Mouse (Mus musculus): ENCODE results near the gene A930004D18Rik. TPM values are rescaled to one million over a fixed set of nuclear protein-coding genes. Genes with fewer than 3 reads are reported as not detected.

The A930004D18Rik gene
- polyA plus RNA-seq, 1 experiment: 0.31 TPM

- TF ChIP-seq CTCF (IDR thresholded peaks at IDR 0.05; ENCODE audit: low read depth, low read length): no peak
- no peak for TF ChIP-seq POLR2A (IDR thresholded peaks at IDR 0.05; ENCODE audit: insufficient read depth, low read length)
- no peak for TF ChIP-seq EP300 (IDR thresholded peaks at IDR 0.05; ENCODE audit: insufficient read depth, low read depth, low read length)
- Histone ChIP-seq H3K4me3 (ENCODE audit: low read depth, low read length) (no peak overlapping the region), H3K27ac (ENCODE audit: insufficient read depth, low read length) (no peak overlapping the region), H3K4me1 (ENCODE audit: control insufficient read depth, insufficient read depth, low read length) (no peaks in the 10 kb centered on the region), H3K9ac (ENCODE audit: low read depth, poor library complexity, severe bottlenecking) (no peak overlapping the region), H3K36me3 (ENCODE audit: control insufficient read depth, insufficient read depth, low read length, poor library complexity, severe bottlenecking) (no peaks in the 10 kb centered on the region), H3K27me3 (ENCODE audit: control insufficient read depth, insufficient read depth, low read length, poor library complexity, severe bottlenecking) (peaks cover 9% of the 10 kb centered on the region; the same call in 1 of the 2 replicates), H3K9me3 (replicated peaks; ENCODE audit: control insufficient read depth, insufficient read depth, low read length, poor library complexity, severe bottlenecking) (no peaks in the 10 kb centered on the region)
These were observed 16.5 kb upstream of the A930004D18Rik start for GRCm38 (mm10) chr2:18053951-18054530.

GRCm38 (mm10) chr2:18053243-18053950 lies 15.9 kb upstream of the A930004D18Rik start:
- Histone ChIP-seq H3K4me1 (ENCODE audit: control insufficient read depth, insufficient read depth, low read length) (no peaks in the 10 kb centered on the region), H3K27me3 (ENCODE audit: control insufficient read depth, insufficient read depth, low read length, poor library complexity, severe bottlenecking) (peaks cover 13% of the 10 kb centered on the region), H3K9ac (ENCODE audit: low read depth, poor library complexity, severe bottlenecking) (no peak overlapping the region), H3K9me3 (replicated peaks; ENCODE audit: control insufficient read depth, insufficient read depth, low read length, poor library complexity, severe bottlenecking) (no peaks in the 10 kb centered on the region), H3K4me3 (ENCODE audit: low read depth, low read length) (no peak overlapping the region), H3K36me3 (ENCODE audit: control insufficient read depth, insufficient read depth, low read length, poor library complexity, severe bottlenecking) (no peaks in the 10 kb centered on the region), H3K27ac (ENCODE audit: insufficient read depth, low read length) (no peak overlapping the region)
- TF ChIP-seq CTCF (IDR thresholded peaks at IDR 0.05; ENCODE audit: low read depth, low read length): no peak
- TF ChIP-seq EP300 (IDR thresholded peaks at IDR 0.05; ENCODE audit: insufficient read depth, low read depth, low read length): no peak
- no peak for TF ChIP-seq POLR2A (IDR thresholded peaks at IDR 0.05; ENCODE audit: insufficient read depth, low read length)

GRCm38 (mm10) chr2:18052581-18052980 lies 15.0 kb upstream of the A930004D18Rik start:
- Histone ChIP-seq H3K36me3 (ENCODE audit: control insufficient read depth, insufficient read depth, low read length, poor library complexity, severe bottlenecking) (no peaks in the 10 kb centered on the region), H3K27ac (ENCODE audit: insufficient read depth, low read length) (no peak overlapping the region), H3K9ac (ENCODE audit: low read depth, poor library complexity, severe bottlenecking) (no peak overlapping the region), H3K4me3 (ENCODE audit: low read depth, low read length) (no peak overlapping the region), H3K27me3 (ENCODE audit: control insufficient read depth, insufficient read depth, low read length, poor library complexity, severe bottlenecking) (peaks cover 16% of the 10 kb centered on the region), H3K4me1 (ENCODE audit: control insufficient read depth, insufficient read depth, low read length) (no peaks in the 10 kb centered on the region), H3K9me3 (replicated peaks; ENCODE audit: control insufficient read depth, insufficient read depth, low read length, poor library complexity, severe bottlenecking) (no peaks in the 10 kb centered on the region)
- TF ChIP-seq POLR2A (IDR thresholded peaks at IDR 0.05; ENCODE audit: insufficient read depth, low read length) (no peak), EP300 (IDR thresholded peaks at IDR 0.05; ENCODE audit: insufficient read depth, low read depth, low read length) (no peak), CTCF (IDR thresholded peaks at IDR 0.05; ENCODE audit: low read depth, low read length) (no peak)

GRCm38 (mm10) chr2:18051831-18052170 lies 14.3 kb upstream of the A930004D18Rik start:
- Histone ChIP-seq H3K9ac (ENCODE audit: low read depth, poor library complexity, severe bottlenecking) (no peak overlapping the region), H3K27me3 (ENCODE audit: control insufficient read depth, insufficient read depth, low read length, poor library complexity, severe bottlenecking) (peaks cover 16% of the 10 kb centered on the region), H3K27ac (ENCODE audit: insufficient read depth, low read length) (no peak overlapping the region), H3K4me3 (ENCODE audit: low read depth, low read length) (no peak overlapping the region), H3K4me1 (ENCODE audit: control insufficient read depth, insufficient read depth, low read length) (no peaks in the 10 kb centered on the region), H3K36me3 (ENCODE audit: control insufficient read depth, insufficient read depth, low read length, poor library complexity, severe bottlenecking) (no peaks in the 10 kb centered on the region), H3K9me3 (replicated peaks; ENCODE audit: control insufficient read depth, insufficient read depth, low read length, poor library complexity, severe bottlenecking) (no peaks in the 10 kb centered on the region)
- TF ChIP-seq POLR2A (IDR thresholded peaks at IDR 0.05; ENCODE audit: insufficient read depth, low read length): no peak
- no peak for TF ChIP-seq CTCF (IDR thresholded peaks at IDR 0.05; ENCODE audit: low read depth, low read length)
- no peak for TF ChIP-seq EP300 (IDR thresholded peaks at IDR 0.05; ENCODE audit: insufficient read depth, low read depth, low read length)

- Histone ChIP-seq H3K27ac (ENCODE audit: insufficient read depth, low read length) (no peak overlapping the region), H3K36me3 (ENCODE audit: control insufficient read depth, insufficient read depth, low read length, poor library complexity, severe bottlenecking) (no peaks in the 10 kb centered on the region), H3K9ac (ENCODE audit: low read depth, poor library complexity, severe bottlenecking) (no peak overlapping the region), H3K4me3 (ENCODE audit: low read depth, low read length) (no peak overlapping the region), H3K9me3 (replicated peaks; ENCODE audit: control insufficient read depth, insufficient read depth, low read length, poor library complexity, severe bottlenecking) (no peaks in the 10 kb centered on the region), H3K4me1 (ENCODE audit: control insufficient read depth, insufficient read depth, low read length) (no peaks in the 10 kb centered on the region), H3K27me3 (ENCODE audit: control insufficient read depth, insufficient read depth, low read length, poor library complexity, severe bottlenecking) (peaks cover 16% of the 10 kb centered on the region)
- TF ChIP-seq EP300 (IDR thresholded peaks at IDR 0.05; ENCODE audit: insufficient read depth, low read depth, low read length) (no peak), CTCF (IDR thresholded peaks at IDR 0.05; ENCODE audit: low read depth, low read length) (no peak), POLR2A (IDR thresholded peaks at IDR 0.05; ENCODE audit: insufficient read depth, low read length) (no peak)
These were observed 13.7 kb upstream of the A930004D18Rik start for GRCm38 (mm10) chr2:18051026-18051830.
